Mouse (Mus musculus) midbrain, embryonic 10.5 days (tissue): ENCODE measurements around the gene 2510039O18Rik. TPM values are rescaled to one million over a fixed set of nuclear protein-coding genes. Genes with fewer than 3 reads are reported as not detected.

Experiments used
- DNase-seq: peaks from one replicate; pipeline ENCODE4 v3.0.0-alpha.2; 2017; ENCODE audit warnings: low spot score
- H3K27ac ChIP-seq: fragments of 300-500 bp; sonication (generic); replicated peaks from 2 replicates; pipeline ENCODE4 v1.5.1; 2016; ENCODE audit warnings: mild to moderate bottlenecking
- H3K27me3 ChIP-seq: fragments of 300-500 bp; sonication (generic); 2 replicates; pipeline ENCODE4 v1.6.1; 2016; ENCODE audit warnings: low read depth, mild to moderate bottlenecking; ENCODE audit not compliant: poor library complexity, severe bottlenecking
- H3K36me3 ChIP-seq: fragments of 300-500 bp; sonication (generic); 2 replicates; pipeline ENCODE4 v1.6.1; 2016; ENCODE audit warnings: mild to moderate bottlenecking, moderate library complexity
- H3K4me1 ChIP-seq: fragments of 300-500 bp; sonication (generic); 2 replicates; pipeline ENCODE4 v1.6.1; 2016
- H3K4me3 ChIP-seq: fragments of 300-500 bp; sonication (generic); 2 replicates; pipeline ENCODE4 v1.5.1; 2016; ENCODE audit warnings: mild to moderate bottlenecking, moderate library complexity
- H3K9me3 ChIP-seq: fragments of 300-500 bp; sonication (generic); replicated peaks from 2 replicates; pipeline ENCODE4 v1.6.1; 2016; ENCODE audit warnings: mild to moderate bottlenecking
- WGBS: fragments of 180-500 bp; shearing (Covaris S2); methylation state at CpG from one replicate; pipeline ENCODE4 v1.1.7; 2016; 5-methylcytosine and 5-hydroxymethylcytosine counted together
- polyA plus RNA-seq: library from polyadenylated mRNA; unstranded; fragments of >200 nt; fragmentation: Nextera tagmentation; extraction: Ambion mirVana; gene quantifications from 2 replicates; pipeline ENCODE4 v1.2.1, GENCODE M21; 2016

Gene 2510039O18Rik
- polyA plus RNA-seq, 1 experiment from 2014 or later = 11.6 TPM

- peaks cover 7% of the 10 kb centered on the region; the same call in 1 of the 2 replicates for H3K36me3 ChIP-seq
- no peaks in the 10 kb centered on the region for H3K9me3 ChIP-seq
- DNase-seq = no peak
- peaks cover 52% of the 10 kb centered on the region for H3K4me1 ChIP-seq
- 79% methylated on average over 14 of the region's 14 CpGs for WGBS
- peaks cover 11% of the 10 kb centered on the region; the same call in 1 of the 2 replicates for H3K27me3 ChIP-seq
- H3K27ac ChIP-seq = no peak overlapping the region
- H3K4me3 ChIP-seq = no peak overlapping the region
Measured at GRCm38 (mm10) chr4:147938148-147939096, 2.3 kb upstream of the 2510039O18Rik start.

GRCm38 (mm10) chr4:147940111-147940510 lies 584 bp upstream of the 2510039O18Rik start:
- 58% methylated on average over 9 of the region's 9 CpGs for WGBS
- peak overlapping the region; percentile 50; the same call in 1 of the 2 replicates for H3K27ac ChIP-seq
- DNase-seq = no peak

GRCm38 (mm10) chr4:147941045-147942020 lies 638 bp downstream of the 2510039O18Rik start:
- no peaks in the 10 kb centered on the region for H3K9me3 ChIP-seq
- peaks cover 48% of the 10 kb centered on the region for H3K4me1 ChIP-seq
- DNase-seq = peak; percentile 40
- peaks cover 36% of the 10 kb centered on the region for H3K36me3 ChIP-seq
- H3K27me3 ChIP-seq = peaks cover 11% of the 10 kb centered on the region; the same call in 1 of the 2 replicates
- 7% methylated on average over 88 of the region's 88 CpGs for whole genome bisulfite sequencing
- peak overlapping the region; percentile 82 for H3K27ac ChIP-seq
- H3K4me3 ChIP-seq = peak overlapping the region; percentile 99

More at GRCm38 (mm10) chr4:147940111-147940510, 584 bp upstream of the 2510039O18Rik start:
- peaks cover 54% of the 10 kb centered on the region for H3K4me1 ChIP-seq
- peaks cover 24% of the 10 kb centered on the region for H3K36me3 ChIP-seq
- no peaks in the 10 kb centered on the region for H3K9me3 ChIP-seq
- H3K27me3 ChIP-seq = peaks cover 11% of the 10 kb centered on the region; the same call in 1 of the 2 replicates
- H3K4me3 ChIP-seq = peak overlapping the region; percentile 99

GRCm38 (mm10) chr4:147943005-147943404 lies 2.3 kb downstream of the 2510039O18Rik start:
- 92% methylated on average over 1 of the region's 1 CpGs for WGBS

GRCm38 (mm10) chr4:147947511-147947910 lies 6.8 kb downstream of the 2510039O18Rik start:
- Histone ChIP-seq H3K4me1 (peaks cover 11% of the 10 kb centered on the region), H3K27me3 (no peaks in the 10 kb centered on the region), H3K27ac (no peak overlapping the region), H3K9me3 (no peaks in the 10 kb centered on the region), H3K36me3 (peaks cover 61% of the 10 kb centered on the region), H3K4me3 (no peak overlapping the region)
- WGBS = 39% methylated on average over 2 of the region's 2 CpGs
- no peak for DNase-seq

More at GRCm38 (mm10) chr4:147943005-147943404, 2.3 kb downstream of the 2510039O18Rik start:
- H3K4me3 ChIP-seq = no peak overlapping the region
- DNase-seq = no peak
- H3K27me3 ChIP-seq = peaks cover 2% of the 10 kb centered on the region; the same call in 1 of the 2 replicates
- peaks cover 53% of the 10 kb centered on the region for H3K36me3 ChIP-seq
- H3K27ac ChIP-seq = no peak overlapping the region
- H3K9me3 ChIP-seq = no peaks in the 10 kb centered on the region
- H3K4me1 ChIP-seq = peaks cover 38% of the 10 kb centered on the region

- no peak for DNase-seq
- H3K4me3 ChIP-seq = no peak overlapping the region
- no peaks in the 10 kb centered on the region for H3K4me1 ChIP-seq
- WGBS = 16% methylated on average over 4 of the region's 4 CpGs
- H3K9me3 ChIP-seq = no peaks in the 10 kb centered on the region
- H3K36me3 ChIP-seq = peaks cover 3% of the 10 kb centered on the region
- H3K27me3 ChIP-seq = no peaks in the 10 kb centered on the region
- H3K27ac ChIP-seq = no peak overlapping the region
Measured at GRCm38 (mm10) chr4:147953590-147953989, 12.9 kb downstream of the 2510039O18Rik start.

- Histone ChIP-seq H3K9me3 (no peaks in the 10 kb centered on the region), H3K4me3 (no peak overlapping the region), H3K36me3 (no peaks in the 10 kb centered on the region), H3K4me1 (no peaks in the 10 kb centered on the region), H3K27me3 (no peaks in the 10 kb centered on the region), H3K27ac (no peak overlapping the region)
- 40% methylated on average over 11 of the region's 11 CpGs for WGBS
- DNase-seq = peak; percentile 47
Measured at GRCm38 (mm10) chr4:147957141-147957540, 16.4 kb downstream of the 2510039O18Rik start.

GRCm38 (mm10) chr4:147959881-147960831 lies 19.5 kb downstream of the 2510039O18Rik start:
- Histone ChIP-seq H3K27ac (no peak overlapping the region), H3K4me1 (no peaks in the 10 kb centered on the region), H3K36me3 (no peaks in the 10 kb centered on the region), H3K27me3 (no peaks in the 10 kb centered on the region), H3K9me3 (no peaks in the 10 kb centered on the region), H3K4me3 (no peak overlapping the region)
- DNase-seq = peak; percentile 65
- WGBS = 46% methylated on average over 6 of the region's 6 CpGs

- Histone ChIP-seq H3K27me3 (no peaks in the 10 kb centered on the region), H3K36me3 (no peaks in the 10 kb centered on the region), H3K27ac (no peak overlapping the region), H3K4me3 (no peak overlapping the region), H3K4me1 (no peaks in the 10 kb centered on the region), H3K9me3 (no peaks in the 10 kb centered on the region)
- 73% methylated on average over 6 of the region's 6 CpGs for WGBS
- DNase-seq = no peak
Measured at GRCm38 (mm10) chr4:147962781-147963180, 22.1 kb downstream of the 2510039O18Rik start.

GRCm38 (mm10) chr4:147963623-147964022 lies 22.9 kb downstream of the 2510039O18Rik start:
- H3K27me3 ChIP-seq = no peaks in the 10 kb centered on the region
- no peak overlapping the region for H3K4me3 ChIP-seq
- H3K27ac ChIP-seq = no peak overlapping the region
- 93% methylated on average over 15 of the region's 15 CpGs for WGBS
- DNase-seq = no peak
- no peaks in the 10 kb centered on the region for H3K36me3 ChIP-seq
- no peaks in the 10 kb centered on the region for H3K4me1 ChIP-seq
- no peaks in the 10 kb centered on the region for H3K9me3 ChIP-seq

- no peak for DNase-seq
- H3K27me3 ChIP-seq = no peaks in the 10 kb centered on the region
- H3K36me3 ChIP-seq = no peaks in the 10 kb centered on the region
- no peak overlapping the region for H3K27ac ChIP-seq
- WGBS = 85% methylated on average over 7 of the region's 7 CpGs
- H3K9me3 ChIP-seq = no peaks in the 10 kb centered on the region
- H3K4me1 ChIP-seq = no peaks in the 10 kb centered on the region
- no peak overlapping the region for H3K4me3 ChIP-seq
Measured at GRCm38 (mm10) chr4:147965712-147966111, 25.0 kb downstream of the 2510039O18Rik start.
